Mouse (Mus musculus) heart, adult 2 months (tissue): Measurements from ENCODE around the gene Vmn1r173. TPM values are rescaled to one million over a fixed set of nuclear protein-coding genes. Genes with fewer than 3 reads are reported as not detected.
"Not testable (repeated sequence)": the region's sequence is repeated elsewhere in the genome, so short reads cannot be mapped to it uniquely, and the experiment has no call there.

ENCODE experiments used
- DNase-seq, 2 experiments: peaks; one replicate each; pipeline ENCODE4 v3.0.0; 2021
- H3K27ac ChIP-seq: fragments of 200-600 bp; 2 replicates; pipeline ENCODE4 v1.8.1; 2022
- H3K27me3 ChIP-seq: fragments of 200-500 bp; 2 replicates; pipeline ENCODE4 v1.6.1; 2012; ENCODE audit warnings: mild to moderate bottlenecking, low read length, inconsistent platforms, mixed read lengths; ENCODE audit not compliant: control insufficient read depth, insufficient read depth
- H3K36me3 ChIP-seq: fragments of 200-500 bp; 2 replicates; pipeline ENCODE4 v1.6.1; 2012; ENCODE audit warnings: low read length, inconsistent platforms; ENCODE audit not compliant: control insufficient read depth, insufficient read depth
- H3K4me1 ChIP-seq: fragments of 200-500 bp; 2 replicates; pipeline ENCODE4 v1.6.1; 2011; ENCODE audit warnings: low read length; ENCODE audit not compliant: control insufficient read depth, insufficient read depth
- H3K4me3 ChIP-seq: fragments of 200-600 bp; 2 replicates; pipeline ENCODE4 v1.8.1; 2022
- H3K79me2 ChIP-seq: fragments of 200-500 bp; replicated peaks from 2 replicates; pipeline ENCODE4 v1.6.1; 2012; ENCODE audit warnings: mild to moderate bottlenecking, inconsistent platforms, low read length, moderate library complexity, mixed read lengths; ENCODE audit not compliant: control insufficient read depth, insufficient read depth
- H3K9ac ChIP-seq: fragments of 200-500 bp; 2 replicates; pipeline ENCODE4 v1.6.1; 2012; ENCODE audit warnings: low read depth, mild to moderate bottlenecking, control low read depth, inconsistent platforms, low read length, mixed read lengths
- CTCF ChIP-seq: fragments of 200-600 bp; IDR thresholded peaks from 2 replicates; pipeline ENCODE4 v1.8.1; 2022; ENCODE audit warnings: antibody characterized with exemption, mild to moderate bottlenecking, moderate library complexity
- EP300 ChIP-seq: fragments of 200-500 bp; IDR thresholded peaks from 2 replicates; pipeline ENCODE4 v1.6.1; 2011; ENCODE audit warnings: low read depth, low read length, control low read depth; ENCODE audit not compliant: insufficient read depth
- POLR2A ChIP-seq: fragments of 200-500 bp; IDR thresholded peaks from 2 replicates; pipeline ENCODE4 v1.6.1; 2011; ENCODE audit warnings: mild to moderate bottlenecking, low read depth, low read length, control low read depth; ENCODE audit not compliant: insufficient read depth
- WGBS: fragments of 180-500 bp; shearing (Covaris S2); methylation state at CpG from one replicate; pipeline ENCODE4 v1.1.7; 2018; 5-methylcytosine and 5-hydroxymethylcytosine counted together
- intact Hi-C: fragments of 180-260 bp; cut with DNase I; formaldehyde crosslinking; loops from one replicate; pipeline ENCODE4 v1.15.1; 2025
- long read RNA-seq: library from polyadenylated mRNA; stranded (forward); transcript quantifications from one replicate; pipeline ENCODE4 v2.0.0, GENCODE M21; 2021
- polyA plus RNA-seq: library from polyadenylated mRNA; depleted of rRNA; stranded (reverse); fragments of >200 nt; gene quantifications from 2 replicates; pipeline ENCODE4 v1.2.3, GENCODE M21; 2012; rRNA removed
- total RNA-seq, 2 experiments: library from RNA; stranded (reverse); gene quantifications; 2 replicates each; pipeline ENCODE4 v1.2.3; 2021

Gene Vmn1r173
- not detected for total RNA-seq
- not detected in 2 replicates for polyA plus RNA-seq
- long read RNA-seq: 0 reads

GRCm38 (mm10) chr7:23700403-23700802 lies at the start of gene Vmn1r173:
Gene Vmn1r173 (plus strand): TSS chr7:23700703.
- H3K79me2 ChIP-seq, H3K9ac ChIP-seq, intact Hi-C loops, H3K4me3 ChIP-seq, DNase-seq, H3K36me3 ChIP-seq, H3K27me3 ChIP-seq, H3K27ac ChIP-seq, H3K4me1 ChIP-seq: not testable (repeated sequence)
- WGBS: 26% methylated on average over 1 of the region's 1 CpGs

GRCm38 (mm10) chr7:23658016-23658415 lies 42.5 kb upstream of the Vmn1r173 start, which contains the start of gene Vmn1r172:
Gene Vmn1r172 (plus strand): TSS chr7:23658316.
- Histone ChIP-seq H3K36me3 (no peaks in the 10 kb centered on the region), H3K27ac (no peak within 1 kb of the TSS), H3K4me3 (no peak within 1 kb of the TSS), H3K27me3 (no peaks in the 10 kb centered on the region), H3K4me1 (no peaks in the 10 kb centered on the region), H3K9ac (no peak within 1 kb of the TSS), H3K79me2 (no peaks in the 10 kb centered on the region)
- intact Hi-C loops: no loop called here
- WGBS: 46% methylated on average over 2 of the region's 2 CpGs
- TF ChIP-seq POLR2A (no peak), EP300 (no peak), CTCF (no peak)
- no peak for DNase-seq

DNA sequence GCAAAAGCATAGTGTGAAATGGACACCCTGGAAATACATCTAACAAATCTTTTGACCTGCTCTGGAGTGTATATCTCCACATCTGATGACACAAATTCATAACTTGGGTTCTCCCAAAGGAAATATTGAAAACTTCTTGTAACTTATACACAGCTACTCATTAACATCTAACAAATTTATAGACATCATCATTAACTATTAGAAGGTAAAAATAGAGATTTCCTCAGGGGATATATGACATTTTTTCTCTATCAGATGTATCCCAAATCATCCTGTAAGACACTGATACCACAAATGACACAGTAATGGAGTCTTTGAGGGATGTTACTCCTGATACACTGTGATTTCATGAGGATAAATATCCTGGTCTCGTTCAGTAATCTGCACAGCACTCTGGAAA lies 51.5 kb downstream of the Vmn1r173 start, which contains the start of gene Vmn1r174:
Vmn1r174 (plus strand) TSS at position 301 of the 400 bp plus-strand sequence.
- intact Hi-C loops, H3K27me3 ChIP-seq, H3K4me3 ChIP-seq, H3K9ac ChIP-seq, H3K4me1 ChIP-seq, DNase-seq, H3K27ac ChIP-seq, H3K79me2 ChIP-seq, H3K36me3 ChIP-seq: not testable (repeated sequence)
- WGBS: 34% methylated on average over 1 of the region's 1 CpGs

Other genes with a start within 250 kb of the Vmn1r173 start
- gene Vmn1r167, start 193.5 kb upstream of the Vmn1r173 start, total RNA-seq: not detected
- gene Vmn1r167, start 193.5 kb upstream of the Vmn1r173 start, polyA plus RNA-seq: not detected in 2 replicates
- gene Vmn1r168, start 161.0 kb upstream of the Vmn1r173 start, total RNA-seq: not detected
- gene Vmn1r168, start 161.0 kb upstream of the Vmn1r173 start, polyA plus RNA-seq: not detected in 2 replicates
- not detected for gene Vmn1r169, start 125.2 kb upstream of the Vmn1r173 start, total RNA-seq
- not detected in 2 replicates for gene Vmn1r169, start 125.2 kb upstream of the Vmn1r173 start, polyA plus RNA-seq
- gene Vmn1r170, start 94.5 kb upstream of the Vmn1r173 start, total RNA-seq: not detected
- not detected in 2 replicates for gene Vmn1r170, start 94.5 kb upstream of the Vmn1r173 start, polyA plus RNA-seq
- not detected for gene Vmn1r171, start 70.0 kb upstream of the Vmn1r173 start, total RNA-seq
- gene Vmn1r171, start 70.0 kb upstream of the Vmn1r173 start, polyA plus RNA-seq: not detected in 2 replicates
- not detected for gene Vmn1r172, start 42.4 kb upstream of the Vmn1r173 start, total RNA-seq
- gene Vmn1r172, start 42.4 kb upstream of the Vmn1r173 start, polyA plus RNA-seq: not detected in 2 replicates
- not detected for gene Vmn1r174, start 51.6 kb downstream of the Vmn1r173 start, total RNA-seq
- not detected in 2 replicates for gene Vmn1r174, start 51.6 kb downstream of the Vmn1r173 start, polyA plus RNA-seq
- gene Vmn1r175, start 109.9 kb downstream of the Vmn1r173 start, total RNA-seq: not detected
- not detected in 2 replicates for gene Vmn1r175, start 109.9 kb downstream of the Vmn1r173 start, polyA plus RNA-seq
- not detected for gene Vmn1r176, start 136.7 kb downstream of the Vmn1r173 start, total RNA-seq
- gene Vmn1r176, start 136.7 kb downstream of the Vmn1r173 start, polyA plus RNA-seq: not detected in 2 replicates
- not detected for gene Vmn1r177, start 165.7 kb downstream of the Vmn1r173 start, total RNA-seq
- not detected in 2 replicates for gene Vmn1r177, start 165.7 kb downstream of the Vmn1r173 start, polyA plus RNA-seq
- not detected for gene Vmn1r178, start 191.3 kb downstream of the Vmn1r173 start, total RNA-seq
- gene Vmn1r178, start 191.3 kb downstream of the Vmn1r173 start, polyA plus RNA-seq: not detected in 2 replicates
- gene Vmn1r179, start 226.3 kb downstream of the Vmn1r173 start, total RNA-seq: not detected
- not detected in 2 replicates for gene Vmn1r179, start 226.3 kb downstream of the Vmn1r173 start, polyA plus RNA-seq
- not detected for gene Vmn1r180, start 249.9 kb downstream of the Vmn1r173 start, total RNA-seq
- gene Vmn1r180, start 249.9 kb downstream of the Vmn1r173 start, polyA plus RNA-seq: not detected in 2 replicates